Mouse (Mus musculus) embryonic facial prominence, embryonic 13.5 days (tissue): ENCODE results near the gene Kcnc2. TPM values are rescaled to one million over a fixed set of nuclear protein-coding genes. Genes with fewer than 3 reads are reported as not detected.
"Not testable (repeated sequence)": the region's sequence is repeated elsewhere in the genome, so short reads cannot be mapped to it uniquely, and the experiment has no call there.

ENCODE experiments used
- ATAC-seq: fragments of 200-750 bp; cut with Nextera tagmentation; 2 replicates; pipeline ENCODE4 v1.8.0; 2017; ENCODE audit warnings: low read depth; ENCODE audit not compliant: insufficient number of reproducible peaks, insufficient read depth, low FRiP score, low TSS enrichment
- H3K27ac ChIP-seq: fragments of 300-500 bp; sonication (generic); 2 replicates; pipeline ENCODE4 v1.5.1; 2015; ENCODE audit warnings: moderate library complexity, mild to moderate bottlenecking, inconsistent platforms
- H3K27me3 ChIP-seq: fragments of 300-500 bp; sonication (generic); 2 replicates; pipeline ENCODE4 v1.6.1; 2015; ENCODE audit warnings: mild to moderate bottlenecking, inconsistent platforms
- H3K36me3 ChIP-seq: fragments of 300-500 bp; sonication (generic); 2 replicates; pipeline ENCODE4 v1.6.1; 2015; ENCODE audit warnings: mild to moderate bottlenecking, inconsistent platforms
- H3K4me1 ChIP-seq: fragments of 300-500 bp; sonication (generic); 2 replicates; pipeline ENCODE4 v1.6.1; 2015; ENCODE audit warnings: inconsistent platforms
- H3K4me2 ChIP-seq: fragments of 300-500 bp; sonication (generic); 2 replicates; pipeline ENCODE4 v1.6.1; 2015; ENCODE audit warnings: moderate library complexity, mild to moderate bottlenecking, inconsistent platforms
- H3K4me3 ChIP-seq: fragments of 300-500 bp; sonication (generic); 2 replicates; pipeline ENCODE4 v1.5.1; 2015; ENCODE audit warnings: mild to moderate bottlenecking, inconsistent platforms
- H3K9ac ChIP-seq: fragments of 300-500 bp; sonication (generic); 2 replicates; pipeline ENCODE4 v1.6.1; 2015; ENCODE audit warnings: mild to moderate bottlenecking, inconsistent platforms
- H3K9me3 ChIP-seq: fragments of 300-500 bp; sonication (generic); 2 replicates; pipeline ENCODE4 v1.6.1; 2016; ENCODE audit warnings: inconsistent platforms
- WGBS: fragments of 180-500 bp; shearing (Covaris S2); methylation state at CpG from one replicate; pipeline ENCODE4 v1.1.7; 2015; ENCODE audit warnings: mixed read lengths; 5-methylcytosine and 5-hydroxymethylcytosine counted together
- polyA plus RNA-seq: library from polyadenylated mRNA; unstranded; fragments of >200 nt; fragmentation: Nextera tagmentation; extraction: Ambion mirVana; gene quantifications from 2 replicates; pipeline ENCODE4 v1.2.1, GENCODE M21; 2015

Kcnc2 gene
- polyA plus RNA-seq = 0.89 and 1.2 TPM in 2 replicates

DNA sequence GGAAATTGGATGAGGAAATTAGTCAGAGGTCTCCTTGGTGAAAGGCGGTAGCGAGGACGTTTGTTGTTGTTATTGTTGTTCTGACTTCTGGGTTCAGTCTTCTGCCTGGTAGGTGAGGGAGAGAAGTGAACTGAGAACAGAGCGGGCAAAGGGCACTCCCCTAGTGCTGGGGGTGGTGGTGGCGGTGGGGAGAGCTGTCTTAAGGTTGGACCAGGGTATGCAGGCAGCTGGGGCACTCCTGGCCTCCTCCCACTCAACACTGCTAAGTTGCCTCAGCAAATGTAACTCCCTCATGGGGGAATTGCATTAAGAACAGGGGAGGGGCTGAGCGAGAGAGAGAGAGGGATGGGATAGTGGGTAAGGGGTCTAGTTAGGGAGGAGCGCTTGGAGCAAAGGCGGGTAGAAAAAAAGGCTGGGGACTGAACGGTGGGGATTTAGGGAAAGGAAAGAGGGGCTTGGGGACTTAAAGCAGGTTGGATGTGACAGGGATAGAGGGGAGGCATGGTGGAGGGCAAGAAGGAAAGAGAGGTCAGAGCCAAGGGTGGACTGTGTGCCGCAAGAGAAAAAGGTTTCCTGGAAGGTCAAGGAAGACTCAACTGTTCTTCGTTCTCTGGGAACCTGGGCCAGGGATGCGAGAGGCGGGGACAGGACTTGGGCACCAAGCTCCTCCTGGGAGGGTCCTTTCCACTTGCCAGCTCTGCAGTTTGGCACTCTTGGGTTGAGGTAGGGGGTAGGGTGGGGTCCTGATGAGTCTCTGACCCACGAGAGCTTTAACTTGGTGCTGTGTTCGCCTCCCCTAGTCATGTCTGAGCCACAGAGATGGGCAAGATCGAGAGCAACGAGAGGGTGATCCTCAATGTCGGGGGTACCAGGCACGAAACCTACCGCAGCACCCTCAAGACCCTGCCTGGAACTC is at the start of gene Kcnc2:
Kcnc2 (plus strand) TSS at position 235 of the 916 bp plus-strand sequence.
- no peak for ATAC-seq
- no peak within 1 kb of the TSS for H3K27ac ChIP-seq
- no peaks in the 10 kb centered on the region for H3K9me3 ChIP-seq
- H3K9ac ChIP-seq = peak within 1 kb of the TSS; percentile 69
- peak within 1 kb of the TSS; percentile 94 for H3K4me2 ChIP-seq
- no peaks in the 10 kb centered on the region for H3K36me3 ChIP-seq
- 1% methylated on average over 20 of the region's 20 CpGs for WGBS
- H3K4me1 ChIP-seq = peaks cover 20% of the 10 kb centered on the region
- peak within 1 kb of the TSS; percentile 56 for H3K4me3 ChIP-seq
- H3K27me3 ChIP-seq = peaks cover 70% of the 10 kb centered on the region

DNA sequence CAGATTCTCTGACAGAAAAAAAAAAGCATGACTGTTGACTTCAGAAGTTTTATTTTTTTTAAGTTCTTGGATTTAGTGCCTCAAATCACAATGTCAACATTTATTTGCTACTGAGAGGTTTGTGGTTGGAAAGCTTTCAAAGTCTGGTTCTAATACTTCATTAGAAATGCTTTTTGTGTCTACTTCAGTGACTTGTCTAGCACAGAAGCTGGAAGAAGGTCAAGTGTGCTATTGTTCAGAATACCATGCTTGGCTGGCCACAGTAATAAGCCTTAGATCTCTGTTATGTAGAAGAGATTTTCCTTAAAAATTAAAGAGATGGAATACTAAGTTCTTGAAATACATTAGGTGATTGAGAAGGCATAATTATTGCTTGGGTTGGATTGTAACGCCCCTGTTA is 43.8 kb upstream of the Kcnc2 start:
- no peak for ATAC-seq
- H3K27ac ChIP-seq = no peak overlapping the region
- no peak overlapping the region for H3K4me3 ChIP-seq
- no peak overlapping the region for H3K9ac ChIP-seq
- no peaks in the 10 kb centered on the region for H3K27me3 ChIP-seq
- H3K4me1 ChIP-seq = no peaks in the 10 kb centered on the region
- H3K4me2 ChIP-seq = no peak overlapping the region
- no peaks in the 10 kb centered on the region for H3K9me3 ChIP-seq
- WGBS = 63% methylated on average over 1 of the region's 1 CpGs
- no peaks in the 10 kb centered on the region for H3K36me3 ChIP-seq

DNA sequence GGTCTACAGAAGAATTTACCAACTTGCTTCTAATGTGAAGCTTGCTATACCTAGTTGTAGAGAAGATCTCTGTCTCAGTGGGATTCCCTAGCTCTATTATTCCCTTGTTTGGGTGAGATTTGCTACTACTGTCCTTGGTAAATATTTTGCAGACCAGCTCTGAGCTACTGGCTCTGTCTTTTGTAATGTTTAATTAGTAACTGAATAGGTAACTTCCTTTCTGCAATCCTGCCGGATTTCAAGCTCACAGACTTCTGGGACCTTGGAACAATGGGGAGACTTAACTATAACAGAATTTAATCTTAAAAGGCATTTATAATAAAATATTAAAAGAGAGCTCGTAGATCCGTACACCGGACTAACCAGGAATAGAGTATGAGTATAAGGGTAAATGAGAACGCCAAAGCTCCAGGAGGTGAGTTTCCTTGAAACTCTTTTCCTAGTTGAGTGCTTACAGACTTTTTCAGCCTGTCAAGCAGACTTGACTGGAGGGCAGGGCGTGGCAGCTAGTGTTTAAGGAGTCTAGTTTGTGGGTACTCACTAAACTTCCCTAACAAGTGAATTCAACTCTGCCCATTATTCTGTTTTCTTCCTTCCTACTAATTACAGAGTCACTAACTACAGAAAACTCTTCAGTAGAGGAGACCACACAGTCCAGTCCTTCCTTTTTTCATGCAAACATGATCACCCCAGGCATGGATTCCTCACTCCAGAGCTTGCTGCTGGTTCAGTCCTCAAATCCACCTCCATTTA is 41.7 kb upstream of the Kcnc2 start:
- H3K4me1 ChIP-seq, H3K4me2 ChIP-seq, H3K27me3 ChIP-seq, H3K9ac ChIP-seq, ATAC-seq, H3K9me3 ChIP-seq, H3K36me3 ChIP-seq, H3K4me3 ChIP-seq, H3K27ac ChIP-seq: not testable (repeated sequence)
- 35% methylated on average over 6 of the region's 6 CpGs for WGBS

DNA sequence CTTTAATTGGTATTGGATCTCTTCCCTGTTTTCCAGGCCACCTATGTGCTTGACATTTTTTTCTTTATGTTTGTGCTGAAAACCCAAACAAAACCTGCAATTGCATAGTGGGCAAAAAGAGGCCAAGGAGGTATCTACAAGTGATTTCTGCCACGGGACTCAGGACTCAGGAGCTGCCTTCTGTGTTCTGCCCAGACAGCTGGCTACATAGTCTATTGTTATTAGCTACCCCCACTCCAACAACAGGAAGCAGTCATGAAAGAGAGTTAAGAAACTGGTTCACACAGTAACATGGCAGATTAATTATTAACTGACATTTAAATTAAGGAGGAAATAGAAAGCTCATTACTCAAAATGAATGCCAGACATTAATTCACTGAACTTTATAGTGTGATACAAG is 38.2 kb upstream of the Kcnc2 start:
- not testable (repeated sequence) for H3K36me3 ChIP-seq, H3K4me1 ChIP-seq, H3K4me2 ChIP-seq, H3K4me3 ChIP-seq, H3K27ac ChIP-seq, H3K27me3 ChIP-seq, ATAC-seq, H3K9ac ChIP-seq, H3K9me3 ChIP-seq
- WGBS = 29% methylated on average over 1 of the region's 1 CpGs

DNA sequence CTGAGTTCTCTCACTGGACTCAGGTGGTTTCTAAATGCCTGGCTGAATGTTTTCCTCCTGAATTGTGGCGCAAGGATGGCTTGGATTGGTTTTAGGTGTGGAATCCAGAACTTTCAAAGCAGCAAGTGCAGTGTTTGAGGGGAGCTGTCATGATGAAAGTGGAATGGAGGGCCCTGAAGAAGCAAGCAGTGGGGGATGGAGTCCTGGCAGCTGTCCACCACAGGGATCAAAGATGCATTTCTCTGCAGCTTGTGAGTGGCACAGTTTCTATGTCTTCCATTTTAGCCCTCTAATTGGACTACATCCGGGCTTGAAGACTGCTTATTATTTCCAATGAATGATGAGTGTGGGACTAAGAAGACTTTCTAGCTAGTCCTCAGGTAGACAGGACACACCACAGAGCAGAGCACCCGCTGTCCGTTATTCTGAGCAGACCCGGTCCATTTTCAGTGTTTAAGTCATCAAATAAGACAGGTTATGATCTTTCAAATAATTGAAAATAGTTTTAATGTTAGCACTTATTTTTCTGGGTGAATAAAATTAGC is 35.5 kb upstream of the Kcnc2 start:
- H3K27ac ChIP-seq, H3K9ac ChIP-seq, H3K4me3 ChIP-seq, H3K36me3 ChIP-seq, H3K4me1 ChIP-seq, H3K4me2 ChIP-seq, ATAC-seq, H3K27me3 ChIP-seq, H3K9me3 ChIP-seq: not testable (repeated sequence)
- 86% methylated on average over 5 of the region's 5 CpGs for WGBS

DNA sequence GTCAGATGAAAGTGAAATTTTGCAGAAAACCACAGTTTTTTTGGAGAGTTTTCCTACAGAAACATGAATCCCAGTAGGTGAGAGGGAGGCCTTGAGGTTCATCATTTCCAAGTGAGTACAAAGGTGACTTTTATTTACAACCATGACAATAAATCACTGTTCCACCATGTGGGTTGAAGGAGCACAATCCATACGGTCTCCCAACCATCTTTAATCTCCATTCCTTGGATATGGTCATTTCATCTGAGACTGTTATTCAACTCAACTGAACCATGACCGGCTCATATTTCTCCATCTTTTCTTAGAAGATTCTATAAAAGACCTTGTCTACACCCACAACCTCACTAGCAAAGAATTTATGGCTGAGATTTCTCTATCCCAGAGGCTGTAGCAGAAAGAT is 22.6 kb upstream of the Kcnc2 start:
- no peaks in the 10 kb centered on the region for H3K36me3 ChIP-seq
- no peak overlapping the region for H3K4me3 ChIP-seq
- H3K4me2 ChIP-seq = no peak overlapping the region
- no peak overlapping the region for H3K9ac ChIP-seq
- 64% methylated on average over 2 of the region's 2 CpGs for WGBS
- no peak for ATAC-seq
- H3K27ac ChIP-seq = no peak overlapping the region
- no peaks in the 10 kb centered on the region for H3K9me3 ChIP-seq
- no peaks in the 10 kb centered on the region for H3K27me3 ChIP-seq
- H3K4me1 ChIP-seq = no peaks in the 10 kb centered on the region

DNA sequence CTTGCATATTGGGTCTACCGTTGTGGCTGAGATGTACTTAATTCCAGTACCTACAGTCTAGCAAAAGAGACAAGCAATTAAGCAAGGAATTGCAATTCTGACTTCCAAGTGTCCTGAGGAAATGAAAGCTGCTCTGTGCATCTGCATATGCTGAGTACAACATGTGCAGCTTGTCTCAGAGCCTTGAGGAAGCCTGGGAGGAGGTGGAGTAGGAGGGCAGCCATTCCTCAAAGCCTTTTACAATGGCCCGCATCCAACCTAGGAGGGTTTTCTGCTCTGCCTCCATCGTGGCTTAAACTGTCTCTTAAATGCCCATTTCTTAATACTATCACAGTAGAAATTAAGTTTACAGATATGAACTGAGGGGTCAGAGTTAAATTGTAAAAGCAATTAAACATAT is 7.5 kb upstream of the Kcnc2 start:
- no peaks in the 10 kb centered on the region for H3K36me3 ChIP-seq
- no peak for ATAC-seq
- H3K4me3 ChIP-seq = no peak overlapping the region
- H3K4me1 ChIP-seq = no peaks in the 10 kb centered on the region
- no peaks in the 10 kb centered on the region for H3K9me3 ChIP-seq
- peaks cover 8% of the 10 kb centered on the region for H3K27me3 ChIP-seq
- H3K4me2 ChIP-seq = no peak overlapping the region
- no peak overlapping the region for H3K27ac ChIP-seq
- 78% methylated on average over 3 of the region's 3 CpGs for WGBS
- no peak overlapping the region for H3K9ac ChIP-seq

DNA sequence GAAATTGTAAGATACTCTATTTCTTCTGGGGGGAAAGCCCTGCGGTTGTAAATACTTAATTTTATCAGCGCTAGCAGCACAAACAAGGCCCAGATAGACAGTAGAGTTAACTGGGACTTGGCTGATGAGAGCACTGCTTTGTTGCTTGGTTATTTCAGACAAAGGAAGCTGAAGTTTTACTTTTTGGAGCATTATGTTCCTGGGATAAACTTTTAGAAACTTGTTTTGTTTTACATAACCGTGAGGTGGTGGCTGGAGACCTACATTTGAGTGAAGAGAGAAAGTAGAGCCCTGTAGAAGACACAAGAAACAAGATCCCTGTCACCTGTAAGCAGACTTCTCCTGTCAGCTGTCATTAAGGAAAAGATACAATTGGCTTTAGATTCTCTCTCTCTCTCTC is 1.4 kb upstream of the Kcnc2 start:
- 65% methylated on average over 3 of the region's 3 CpGs for WGBS
- peaks cover 66% of the 10 kb centered on the region for H3K27me3 ChIP-seq

DNA sequence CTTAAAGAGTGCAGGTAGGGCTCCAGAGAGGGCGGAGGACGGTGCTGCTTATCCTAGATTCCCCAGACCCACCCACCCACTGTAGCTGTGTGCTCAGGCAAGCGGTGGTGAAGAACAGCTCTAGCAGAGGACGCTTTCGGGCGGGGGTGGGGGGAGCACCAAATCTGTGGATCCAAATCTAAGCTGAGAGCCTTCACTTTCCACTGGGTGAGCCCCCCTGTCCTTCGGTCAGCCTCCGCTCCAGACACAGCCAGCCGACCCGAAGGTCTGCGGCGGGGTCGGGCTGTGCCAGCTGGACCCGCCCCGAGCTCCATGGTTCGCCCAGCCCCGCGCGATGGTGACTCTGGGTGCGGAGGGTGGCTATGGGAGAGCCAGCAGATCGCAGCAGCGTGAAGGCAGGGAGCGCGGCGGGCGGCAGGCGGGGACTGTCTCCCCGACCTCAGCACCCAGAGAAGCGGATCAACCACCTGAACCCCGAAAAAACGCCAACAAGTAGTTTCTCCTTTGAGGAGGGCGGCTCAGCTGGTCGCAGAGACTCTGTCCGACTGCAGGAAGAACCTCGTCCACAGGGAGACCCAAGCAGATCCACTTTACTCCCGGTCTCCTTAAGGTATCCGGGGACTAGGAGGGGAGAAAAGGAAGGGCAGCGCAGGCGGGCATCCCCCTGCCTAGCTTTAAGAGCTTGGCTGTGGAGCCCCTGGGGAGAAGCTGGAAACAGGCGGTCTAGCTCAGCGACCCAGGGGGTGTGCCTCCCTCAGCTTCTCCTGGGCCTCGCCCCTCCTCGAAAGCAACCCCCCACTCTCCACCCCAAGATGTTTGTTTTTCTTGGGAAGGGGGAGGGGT is 761 bp upstream of the Kcnc2 start:
- under 1% methylated on average over 43 of the region's 43 CpGs for WGBS
- no peaks in the 10 kb centered on the region for H3K36me3 ChIP-seq
- peak overlapping the region; percentile 94 for H3K4me2 ChIP-seq
- H3K27me3 ChIP-seq = peaks cover 70% of the 10 kb centered on the region
- H3K9me3 ChIP-seq = no peaks in the 10 kb centered on the region
- peak overlapping the region; percentile 69 for H3K9ac ChIP-seq
- no peak overlapping the region for H3K27ac ChIP-seq
- H3K4me1 ChIP-seq = peaks cover 20% of the 10 kb centered on the region
- peak; percentile 57; the same call in 1 of the 2 replicates for ATAC-seq
- peak overlapping the region; percentile 56 for H3K4me3 ChIP-seq

More for the DNA sequence above, 1.4 kb upstream of the Kcnc2 start:
- Histone ChIP-seq H3K4me3 (peak overlapping the region; percentile 56), H3K4me2 (peak overlapping the region; percentile 94), H3K36me3 (no peaks in the 10 kb centered on the region), H3K27ac (no peak overlapping the region), H3K9me3 (no peaks in the 10 kb centered on the region), H3K4me1 (peaks cover 20% of the 10 kb centered on the region), H3K9ac (no peak overlapping the region)
- no peak for ATAC-seq

DNA sequence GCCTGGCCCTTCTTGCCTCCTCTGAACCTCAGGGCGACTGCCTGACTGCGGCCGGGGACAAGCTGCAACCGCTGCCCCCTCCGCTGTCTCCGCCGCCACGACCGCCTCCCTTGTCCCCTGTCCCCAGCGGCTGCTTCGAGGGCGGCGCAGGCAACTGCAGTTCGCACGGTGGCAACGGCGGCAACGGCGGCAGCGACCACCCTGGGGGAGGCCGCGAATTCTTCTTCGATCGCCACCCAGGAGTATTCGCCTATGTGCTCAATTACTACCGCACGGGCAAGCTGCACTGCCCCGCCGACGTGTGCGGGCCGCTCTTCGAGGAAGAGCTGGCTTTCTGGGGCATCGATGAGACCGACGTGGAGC is 863 bp downstream of the Kcnc2 start:
- no peaks in the 10 kb centered on the region for H3K9me3 ChIP-seq
- peak overlapping the region; percentile 56 for H3K4me3 ChIP-seq
- peaks cover 70% of the 10 kb centered on the region for H3K27me3 ChIP-seq
- H3K36me3 ChIP-seq = no peaks in the 10 kb centered on the region
- H3K4me1 ChIP-seq = peaks cover 20% of the 10 kb centered on the region
- no peak overlapping the region for H3K27ac ChIP-seq
- WGBS = under 1% methylated on average over 36 of the region's 36 CpGs
- peak overlapping the region; percentile 69 for H3K9ac ChIP-seq
- peak overlapping the region; percentile 94 for H3K4me2 ChIP-seq
- ATAC-seq = no peak

DNA sequence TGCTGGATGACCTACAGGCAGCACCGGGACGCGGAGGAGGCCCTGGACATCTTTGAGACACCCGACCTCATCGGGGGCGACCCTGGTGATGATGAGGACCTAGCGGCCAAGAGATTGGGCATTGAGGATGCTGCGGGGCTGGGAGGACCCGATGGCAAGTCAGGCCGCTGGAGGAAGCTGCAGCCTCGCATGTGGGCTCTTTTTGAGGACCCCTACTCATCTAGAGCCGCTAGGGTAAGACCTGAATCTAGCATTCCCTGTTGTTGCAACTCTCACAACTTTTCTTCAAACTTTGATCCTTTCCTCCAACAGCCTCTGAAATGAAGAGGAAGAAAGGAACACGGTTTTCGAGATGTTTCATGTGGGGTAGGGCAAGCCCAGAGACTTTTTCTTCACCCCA is 1.2 kb downstream of the Kcnc2 start:
- H3K27me3 ChIP-seq = peaks cover 70% of the 10 kb centered on the region
- peak overlapping the region; percentile 56 for H3K4me3 ChIP-seq
- 11% methylated on average over 14 of the region's 14 CpGs for WGBS

More for the DNA sequence above, 1.2 kb downstream of the Kcnc2 start:
- H3K36me3 ChIP-seq = no peaks in the 10 kb centered on the region
- no peak overlapping the region for H3K27ac ChIP-seq
- peaks cover 20% of the 10 kb centered on the region for H3K4me1 ChIP-seq
- peak overlapping the region; percentile 69; the same call in 1 of the 2 replicates for H3K9ac ChIP-seq
- ATAC-seq = no peak
- no peaks in the 10 kb centered on the region for H3K9me3 ChIP-seq
- H3K4me2 ChIP-seq = peak overlapping the region; percentile 94
